ENCODE assay signal across 8 mouse cellular contexts in the genomic region with DNA sequence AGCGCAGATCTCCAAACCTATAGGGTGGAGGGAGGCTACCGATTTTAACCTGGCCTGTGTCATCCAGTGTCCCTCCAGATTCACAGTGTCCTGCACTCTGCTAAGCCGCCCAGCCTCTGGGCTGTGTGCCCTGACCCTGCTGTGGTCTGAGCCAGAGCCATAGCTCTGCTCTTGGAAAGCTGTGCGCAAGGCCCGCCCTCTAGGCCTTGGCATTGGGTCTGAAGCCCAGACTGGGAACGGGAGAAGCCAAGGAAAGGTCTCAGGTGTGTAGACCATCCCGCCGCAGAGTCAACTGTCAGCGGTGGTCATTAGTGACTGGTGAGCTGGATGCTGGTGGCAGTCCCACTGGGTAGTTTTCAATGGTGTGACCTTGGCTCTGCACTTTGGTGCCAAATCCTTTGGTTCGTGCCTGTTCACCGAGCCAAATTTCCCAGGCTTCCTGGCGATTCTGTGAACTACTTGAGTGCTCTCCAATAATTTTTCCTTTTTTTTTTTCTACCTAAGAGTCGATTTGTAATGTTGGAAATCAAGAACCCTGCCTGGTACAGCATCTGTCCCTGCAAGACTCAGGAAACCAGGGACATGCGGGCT. TPM values are rescaled to one million over a fixed set of nuclear protein-coding genes. Genes with fewer than 3 reads are reported as not detected.
DNase-seq lines count a peak whose midpoint lies in the region; ATAC-seq and TF ChIP-seq lines count a peak whose summit lies in the region.

No protein-coding gene starts in this region.

- peak overlapping the region; percentile 34 for H3K4me2 ChIP-seq in embryonic facial prominence, embryonic 15.5 days (replicated peaks)
- H3K4me2 ChIP-seq in heart, embryonic 12.5 days, result peak overlapping the region; percentile 44
- peak overlapping the region; percentile 6; the same call in 1 of the 2 replicates for H3K4me2 ChIP-seq in kidney, embryonic 16.5 days (replicated peaks; ENCODE audit: low read depth, low read length)
- H3K4me2 ChIP-seq in neural tube, embryonic 11.5 days (ENCODE audit: low read depth), result no peak overlapping the region

- WGBS in embryonic facial prominence, embryonic 15.5 days, result 27% methylated on average over 14 of the region's 14 CpGs
- 49% methylated on average over 14 of the region's 14 CpGs for WGBS in heart, embryonic 12.5 days
- 36% methylated on average over 14 of the region's 14 CpGs for WGBS in kidney, embryonic 16.5 days
- WGBS in neural tube, embryonic 11.5 days, result 55% methylated on average over 14 of the region's 14 CpGs

- H3K4me1 ChIP-seq in E14TG2a.4 (replicated peaks; ENCODE audit: low read depth, low read length), result peaks cover 70% of the 10 kb centered on the region
- H3K4me1 ChIP-seq in embryonic facial prominence, embryonic 15.5 days, result peaks cover 40% of the 10 kb centered on the region
- peaks cover 44% of the 10 kb centered on the region for H3K4me1 ChIP-seq in heart, embryonic 12.5 days (replicated peaks)
- peaks cover 25% of the 10 kb centered on the region for H3K4me1 ChIP-seq in kidney, embryonic 16.5 days (ENCODE audit: insufficient read depth, low read length)
- H3K4me1 ChIP-seq in neural tube, embryonic 11.5 days (ENCODE audit: control insufficient read depth, insufficient read depth, low read length), result peaks cover 7% of the 10 kb centered on the region

- no peak for TF ChIP-seq CTCF in E14TG2a.4 (conservative IDR thresholded peaks at IDR 0.05; ENCODE audit: low read length)

- H3K27me3 ChIP-seq in E14TG2a.4 (ENCODE audit: insufficient read depth, low read length), result no peaks in the 10 kb centered on the region
- H3K27me3 ChIP-seq in embryonic facial prominence, embryonic 15.5 days, result no peaks in the 10 kb centered on the region
- no peaks in the 10 kb centered on the region for H3K27me3 ChIP-seq in heart, embryonic 12.5 days (replicated peaks)
- H3K27me3 ChIP-seq in kidney, embryonic 16.5 days (ENCODE audit: insufficient read depth, low read length), result no peaks in the 10 kb centered on the region
- H3K27me3 ChIP-seq in neural tube, embryonic 11.5 days (ENCODE audit: control insufficient read depth, insufficient read depth, low read length), result no peaks in the 10 kb centered on the region

- peak; percentile 77 for DNase-seq in adrenal gland, postnatal 10 days
- DNase-seq in neural tube, embryonic 11.5 days (ENCODE audit: low spot score), result peak; percentile 35
- no peak for DNase-seq in urinary bladder, postnatal 10 days (ENCODE audit: low spot score)
- no peak for DNase-seq in liver

- H3K9ac ChIP-seq in embryonic facial prominence, embryonic 15.5 days, result no peak overlapping the region
- H3K9ac ChIP-seq in heart, embryonic 12.5 days, result peak overlapping the region; percentile 0; the same call in 1 of the 2 replicates
- H3K9ac ChIP-seq in kidney, embryonic 16.5 days (replicated peaks; ENCODE audit: low read length), result no peak overlapping the region
- 0 out of 2 replicates have a peak overlapping the region, but pooled peaks have one; percentile 28 for H3K9ac ChIP-seq in neural tube, embryonic 11.5 days (ENCODE audit: low read length)

- peak; percentile 63; the same call in 1 of the 2 replicates for ATAC-seq in embryonic facial prominence, embryonic 15.5 days (ENCODE audit: insufficient number of reproducible peaks, low FRiP score, low TSS enrichment, low read depth)
- ATAC-seq in heart, embryonic 12.5 days (ENCODE audit: insufficient number of reproducible peaks, low FRiP score), result no peak; the same call in 1 of the 2 replicates
- peak; percentile 62; the same call in 1 of the 2 replicates for ATAC-seq in kidney, embryonic 16.5 days (ENCODE audit: low FRiP score, low TSS enrichment)
- peak; percentile 36; the same call in 1 of the 2 replicates for ATAC-seq in neural tube, embryonic 11.5 days (ENCODE audit: insufficient read depth, low FRiP score, low TSS enrichment)

- H3K36me3 ChIP-seq in E14TG2a.4 (ENCODE audit: insufficient read depth, low read length), result no peaks in the 10 kb centered on the region
- H3K36me3 ChIP-seq in embryonic facial prominence, embryonic 15.5 days, result no peaks in the 10 kb centered on the region
- no peaks in the 10 kb centered on the region for H3K36me3 ChIP-seq in heart, embryonic 12.5 days
- no peaks in the 10 kb centered on the region for H3K36me3 ChIP-seq in kidney, embryonic 16.5 days (ENCODE audit: insufficient read depth, low read length)
- no peaks in the 10 kb centered on the region for H3K36me3 ChIP-seq in neural tube, embryonic 11.5 days (ENCODE audit: control insufficient read depth, insufficient read depth, low read length)

- peak overlapping the region; percentile 79 for H3K27ac ChIP-seq in embryonic facial prominence, embryonic 15.5 days (replicated peaks)
- H3K27ac ChIP-seq in heart, embryonic 12.5 days (ENCODE audit: poor library complexity, severe bottlenecking), result peak overlapping the region; percentile 56
- H3K27ac ChIP-seq in kidney, embryonic 16.5 days (ENCODE audit: low read length), result no peak overlapping the region
- peak overlapping the region; percentile 1; the same call in 1 of the 2 replicates for H3K27ac ChIP-seq in neural tube, embryonic 11.5 days (ENCODE audit: low read depth, low read length)

- H3K9me3 ChIP-seq in E14TG2a.4 (ENCODE audit: low read length), result no peaks in the 10 kb centered on the region
- no peaks in the 10 kb centered on the region for H3K9me3 ChIP-seq in embryonic facial prominence, embryonic 15.5 days (replicated peaks)
- 0 out of 2 replicates have a peak, but pooled peaks cover 3% of the 10 kb centered on the region for H3K9me3 ChIP-seq in heart, embryonic 12.5 days (replicated peaks)
- no peaks in the 10 kb centered on the region; the same call in 1 of the 2 replicates for H3K9me3 ChIP-seq in kidney, embryonic 16.5 days (ENCODE audit: low read length)
- no peaks in the 10 kb centered on the region for H3K9me3 ChIP-seq in neural tube, embryonic 11.5 days (ENCODE audit: control insufficient read depth, low read length)

- peak overlapping the region; percentile 74 for H3K4me3 ChIP-seq in E14TG2a.4 (replicated peaks; ENCODE audit: low read length)
- H3K4me3 ChIP-seq in embryonic facial prominence, embryonic 15.5 days (replicated peaks), result 0 out of 2 replicates have a peak overlapping the region, but pooled peaks have one; percentile 2
- H3K4me3 ChIP-seq in heart, embryonic 12.5 days, result no peak overlapping the region
- H3K4me3 ChIP-seq in kidney, embryonic 16.5 days (ENCODE audit: low read length), result no peak overlapping the region
- no peak overlapping the region for H3K4me3 ChIP-seq in neural tube, embryonic 11.5 days (ENCODE audit: low read depth, low read length)

RNA-seq across cellular contexts. Expression of a gene that starts 52.0 kb away (rescaled TPM):
- total RNA-seq in adrenal gland, postnatal 10 days (2021), result 10 to 100 TPM; 35.7 to 35.8 TPM
- polyA plus RNA-seq in embryonic facial prominence, embryonic 15.5 days (2015; fragmentation: Nextera tagmentation; extraction: Ambion mirVana), result 7.4 and 9.8 TPM in 2 replicates
- 6.8 and 7.3 TPM in 2 replicates for polyA plus RNA-seq in heart, embryonic 12.5 days (2016; fragmentation: Nextera tagmentation; extraction: Ambion mirVana)
- 2.1 and 2.4 TPM in 2 replicates for polyA plus RNA-seq in kidney, embryonic 16.5 days (2015; fragmentation: Nextera tagmentation; extraction: Ambion mirVana)
- polyA plus RNA-seq in neural tube, embryonic 11.5 days (2014; fragmentation: Nextera tagmentation; extraction: Ambion mirVana), result 3.1 and 3.6 TPM in 2 replicates

Comparison
In these comparisons a context has a peak if more than half of its experiments do, and no peak if none do; other contexts are left out.
1. H3K4me3 ChIP-seq: peak in E14TG2a.4 (single experiment) and embryonic facial prominence, embryonic 15.5 days (single experiment); none in heart, embryonic 12.5 days (single experiment), kidney, embryonic 16.5 days (single experiment) and neural tube, embryonic 11.5 days (single experiment).
2. DNase-seq: peak in adrenal gland, postnatal 10 days (single experiment) and neural tube, embryonic 11.5 days (single experiment); none in urinary bladder, postnatal 10 days (single experiment) and liver (single experiment).
3. H3K9ac ChIP-seq: peak in heart, embryonic 12.5 days (single experiment) and neural tube, embryonic 11.5 days (single experiment); none in embryonic facial prominence, embryonic 15.5 days (single experiment) and kidney, embryonic 16.5 days (single experiment).